Mouse (Mus musculus) WW6 (cell line): ENCODE data around the gene Dtd1.

ENCODE experiments used
- DNase-seq: peaks from one replicate; pipeline ENCODE4 v3.0.0-alpha.2; 2013; ENCODE audit warnings: low read depth, low spot score

Dtd1 gene

GRCm38 (mm10) chr2:144715211-144715768 is 115.6 kb downstream of the Dtd1 start:
- DNase-seq: peak; percentile 48

DNA sequence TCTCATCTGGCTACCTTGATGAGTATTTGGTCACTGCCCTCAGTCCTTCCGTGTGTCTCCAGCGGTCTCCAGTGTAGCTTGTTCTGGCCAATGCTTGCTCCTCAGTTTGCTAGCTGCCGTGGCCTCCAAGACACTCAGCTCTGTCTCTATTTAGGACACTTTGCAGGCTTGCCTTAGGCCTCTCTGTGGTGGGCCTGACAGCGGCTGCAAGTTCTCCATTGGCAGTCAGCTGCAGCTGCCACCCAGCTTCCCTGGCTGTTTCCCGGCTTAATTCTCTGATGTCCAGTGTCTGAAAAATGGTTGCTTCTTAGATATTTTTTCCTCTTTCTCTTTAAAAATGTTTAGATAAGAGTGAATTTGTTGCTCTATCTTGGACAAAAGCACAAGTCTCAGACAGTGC is 116.6 kb downstream of the Dtd1 start:
- DNase-seq: no peak

DNA sequence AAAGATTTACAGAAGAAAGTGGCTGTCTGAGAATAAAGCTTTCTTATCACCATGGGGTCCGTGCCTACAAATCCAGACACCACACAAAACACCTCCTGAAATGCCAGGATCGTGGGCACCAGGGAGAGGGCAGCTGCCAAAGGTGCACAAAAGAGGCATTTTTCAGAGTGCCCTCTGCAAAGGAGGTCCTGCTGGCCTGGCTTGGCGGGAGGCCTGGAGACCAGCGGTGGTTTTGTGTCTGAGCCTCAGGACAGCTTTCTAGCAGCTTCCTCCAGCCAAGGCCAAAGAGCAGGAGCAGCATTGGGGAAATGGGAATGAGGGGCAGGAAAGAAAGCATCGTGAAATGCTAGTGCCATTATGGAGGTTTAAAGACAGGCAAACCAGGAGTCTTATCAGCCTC is 118.6 kb downstream of the Dtd1 start:
- no peak for DNase-seq

GRCm38 (mm10) chr2:144719294-144719693 is 119.6 kb downstream of the Dtd1 start:
- DNase-seq: no peak

GRCm38 (mm10) chr2:144719718-144720117 is 120.0 kb downstream of the Dtd1 start:
- no peak for DNase-seq

DNA sequence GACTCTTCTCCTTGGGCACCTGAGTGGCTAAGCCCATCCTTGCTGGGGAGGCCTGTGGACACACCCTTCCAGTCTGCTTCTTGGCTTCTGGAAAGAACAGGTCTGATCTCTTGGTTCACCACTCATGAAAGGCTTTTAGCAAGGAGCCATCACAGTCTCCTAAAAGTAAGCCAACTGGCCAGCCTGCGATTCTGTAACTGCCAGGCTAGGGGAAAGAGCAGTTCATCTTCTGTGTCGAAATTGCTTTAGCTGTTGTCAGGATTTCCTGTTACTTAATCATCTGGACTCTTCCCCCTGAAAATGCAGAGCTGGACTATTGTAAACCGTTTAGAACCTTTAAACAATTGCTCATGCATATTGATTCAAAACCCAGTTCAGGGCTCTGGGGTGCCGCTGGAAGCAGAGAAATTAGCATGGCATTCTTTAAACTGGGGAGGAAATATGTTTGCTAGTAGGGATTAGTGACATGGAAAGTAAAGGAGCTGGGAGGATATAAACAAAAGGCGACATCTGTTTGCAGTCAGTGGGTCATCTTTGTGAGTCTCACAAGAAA is 120.8 kb downstream of the Dtd1 start:
- DNase-seq: no peak

GRCm38 (mm10) chr2:144724679-144725078 is 125.0 kb downstream of the Dtd1 start:
- DNase-seq: no peak

GRCm38 (mm10) chr2:144727136-144727535 is 127.4 kb downstream of the Dtd1 start:
- DNase-seq: no peak

DNA sequence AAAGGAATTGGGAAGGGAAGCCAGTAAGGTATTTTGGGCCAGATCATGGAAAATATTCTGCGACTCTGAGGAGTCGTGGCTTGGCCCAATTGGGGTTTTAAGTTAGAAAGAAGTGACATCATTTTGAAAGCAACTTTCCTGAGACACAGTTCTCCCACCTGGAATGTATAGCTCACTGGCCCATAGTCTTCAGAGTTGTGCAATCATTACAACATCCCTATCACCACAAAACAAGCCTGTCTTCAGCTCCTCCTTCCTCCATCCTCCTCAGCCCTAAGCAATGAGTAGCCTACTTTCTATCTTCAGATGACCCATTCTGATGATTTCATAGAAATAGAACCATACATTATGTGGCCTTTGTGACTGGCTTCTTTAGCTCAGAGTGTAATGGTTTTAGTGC is 130.1 kb downstream of the Dtd1 start:
- no peak for DNase-seq

DNA sequence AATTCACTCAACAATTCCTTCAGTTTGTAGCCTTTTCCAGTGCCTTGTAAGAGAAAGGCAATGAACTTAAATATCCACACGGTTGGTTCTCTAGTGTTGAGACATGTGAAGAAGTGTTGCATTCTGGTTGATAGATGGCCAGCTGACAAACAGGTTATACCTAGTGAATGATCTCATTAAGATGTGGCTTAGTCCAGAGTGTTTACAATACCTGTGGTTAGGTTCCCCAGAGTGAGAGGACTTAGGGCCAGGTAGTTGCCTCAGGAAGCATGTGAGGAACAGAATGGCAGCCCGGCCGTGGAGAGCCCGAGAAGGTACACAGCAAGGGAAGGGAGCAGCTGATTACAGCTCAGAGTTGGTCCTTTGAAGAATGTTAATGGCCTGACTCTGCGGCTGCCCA is 138.5 kb downstream of the Dtd1 start:
- DNase-seq: no peak

- DNase-seq: no peak
These were observed 138.9 kb downstream of the Dtd1 start for GRCm38 (mm10) chr2:144738576-144738975.

DNA sequence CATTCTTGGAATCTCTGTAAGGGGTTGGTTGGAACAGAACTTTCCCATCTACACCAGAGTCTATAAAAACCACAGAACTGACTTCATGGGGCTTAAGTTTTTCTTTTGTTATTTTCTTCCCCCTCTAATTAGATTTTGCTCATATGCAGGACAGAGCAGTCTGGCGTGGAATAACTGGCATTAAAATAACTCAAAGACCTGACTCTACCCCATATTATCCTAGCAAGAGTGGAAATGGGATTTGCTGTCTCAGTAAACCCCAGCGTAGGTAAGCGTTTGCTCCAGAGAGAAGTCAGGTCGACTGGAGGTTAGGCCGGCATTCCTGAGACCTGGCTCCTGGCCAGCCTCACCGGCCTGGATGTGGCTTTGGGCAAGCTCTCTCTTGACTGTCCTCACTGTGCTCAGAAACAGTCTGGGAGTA is 140.9 kb downstream of the Dtd1 start:
- no peak for DNase-seq

DNA sequence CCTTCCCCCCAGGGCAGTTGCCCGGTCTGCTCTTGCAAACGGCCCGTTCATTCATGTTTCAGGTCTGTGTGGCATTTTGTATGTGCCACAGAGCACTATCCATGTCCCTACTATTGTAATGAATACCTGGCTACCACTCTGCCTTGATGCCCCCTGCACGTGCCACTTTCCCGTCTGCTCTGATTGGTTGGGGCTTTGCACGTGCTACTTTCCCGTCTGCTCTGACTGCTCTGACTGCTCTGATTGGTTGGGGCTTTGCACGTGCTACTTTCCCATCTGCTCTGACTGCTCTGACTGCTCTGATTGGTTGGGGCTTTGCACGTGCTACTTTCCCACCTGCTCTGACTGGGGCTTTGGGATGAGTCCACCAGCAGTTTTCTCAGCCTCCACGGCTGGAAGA is 142.3 kb downstream of the Dtd1 start:
- DNase-seq: no peak

DNA sequence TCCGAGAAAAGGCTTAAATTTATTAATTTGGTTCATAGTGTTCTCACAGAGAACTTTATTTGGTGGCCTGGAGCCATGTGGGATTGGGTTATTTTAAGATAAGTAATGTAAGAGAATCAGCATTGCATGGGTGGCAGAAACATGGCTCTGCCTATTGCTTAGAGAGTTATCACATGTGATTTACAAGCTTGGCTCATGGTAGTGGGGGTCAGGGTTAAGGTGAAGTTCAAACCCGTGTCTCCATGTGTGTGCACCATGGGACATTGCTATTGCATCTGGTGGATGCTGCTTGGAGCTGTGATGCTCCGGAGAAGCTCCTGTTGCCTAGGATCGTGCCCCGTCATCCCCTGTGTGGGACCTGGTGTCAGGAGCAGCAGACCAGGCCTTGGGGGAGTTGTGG is 143.6 kb downstream of the Dtd1 start:
- DNase-seq: no peak

- no peak for DNase-seq
These were observed 145.6 kb downstream of the Dtd1 start for GRCm38 (mm10) chr2:144745266-144745665.

DNA sequence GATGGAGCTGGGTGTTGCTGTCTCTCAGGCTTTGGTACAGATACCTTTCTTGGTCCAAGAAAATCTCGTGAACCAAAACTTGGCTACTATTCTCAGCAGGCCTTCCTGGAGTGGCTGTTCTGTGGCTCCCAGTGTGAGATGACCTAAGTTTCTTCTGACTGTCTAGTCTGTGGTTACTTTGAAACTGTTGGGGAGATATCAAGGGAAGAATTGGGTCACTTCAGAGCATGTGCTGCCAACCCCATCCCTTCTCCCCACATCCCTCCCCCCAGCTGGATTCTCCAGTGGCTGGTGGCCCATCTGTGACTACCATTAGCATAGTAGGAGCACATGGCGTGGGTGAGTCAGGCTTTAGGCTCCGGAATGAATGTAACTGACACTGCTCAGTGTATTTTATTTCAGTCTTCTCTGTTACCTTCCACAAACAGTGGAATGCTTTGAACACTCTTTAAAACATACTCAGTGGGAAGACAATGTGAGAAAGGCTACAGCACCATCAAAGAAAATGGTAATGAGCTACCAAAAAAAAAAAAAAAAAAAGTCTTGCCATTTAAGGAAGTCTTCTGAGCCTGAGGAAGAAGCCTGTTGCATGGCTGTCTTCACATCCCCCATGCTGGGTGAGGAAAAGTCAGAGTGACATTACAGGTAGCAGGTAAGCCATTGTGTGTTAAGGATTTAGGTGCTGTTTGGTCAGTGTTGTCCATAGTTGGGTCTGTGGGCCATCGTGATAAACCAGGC is 146.5 kb downstream of the Dtd1 start:
- no peak for DNase-seq

GRCm38 (mm10) chr2:144753604-144754003 is 153.9 kb downstream of the Dtd1 start:
- no peak for DNase-seq

DNA sequence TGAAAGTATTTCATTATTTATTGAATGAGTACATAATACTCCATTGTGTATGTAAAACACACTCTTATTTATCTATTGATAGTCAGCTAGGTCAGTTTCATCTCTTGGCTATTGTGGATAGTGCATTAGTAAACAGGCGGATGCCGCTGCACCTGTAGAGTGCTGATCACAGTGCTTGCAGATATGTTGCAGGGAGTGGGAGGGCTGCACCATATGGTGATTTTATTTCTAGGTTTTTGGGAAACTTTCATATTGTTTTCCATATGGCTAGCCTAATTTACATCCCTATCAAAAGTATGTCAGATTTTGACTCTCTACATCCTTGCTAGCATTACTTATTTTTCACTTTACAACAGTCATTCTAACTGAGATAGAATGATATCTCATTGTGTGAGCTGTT is 155.3 kb downstream of the Dtd1 start:
- DNase-seq: no peak

GRCm38 (mm10) chr2:144760666-144761065 is 161.0 kb downstream of the Dtd1 start:
- DNase-seq: no peak

GRCm38 (mm10) chr2:144763706-144764105 is 164.0 kb downstream of the Dtd1 start:
- no peak for DNase-seq

DNA sequence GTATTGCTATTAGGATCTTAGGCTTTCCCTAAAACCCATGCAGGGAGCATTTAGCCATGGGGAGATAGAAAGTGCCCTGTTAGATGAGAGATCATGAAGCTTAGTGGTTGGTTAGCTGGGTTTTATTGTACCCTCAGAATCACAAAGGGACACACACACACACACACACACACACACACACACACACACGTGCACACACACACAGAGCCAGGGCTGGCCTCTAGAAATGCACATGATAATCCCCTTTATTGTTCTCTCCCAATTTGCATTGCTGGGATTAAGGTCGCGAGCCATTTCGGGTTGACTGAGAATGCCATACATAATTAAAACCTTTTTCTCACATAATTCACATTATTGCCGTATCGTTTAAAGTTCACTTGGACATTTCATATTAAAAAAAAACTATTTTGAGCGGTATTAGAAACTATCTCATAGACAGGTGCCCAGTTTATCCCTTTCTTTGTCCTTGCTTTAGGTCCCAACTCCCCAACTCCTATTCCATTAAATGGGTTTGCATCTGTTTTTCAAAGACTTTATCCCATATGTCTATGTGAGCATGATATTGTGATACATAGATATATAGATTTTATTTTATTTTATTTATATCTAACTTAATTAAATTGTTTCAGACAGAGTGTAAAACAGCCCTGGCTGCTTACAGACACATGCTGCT is 164.6 kb downstream of the Dtd1 start:
- no peak for DNase-seq

DNA sequence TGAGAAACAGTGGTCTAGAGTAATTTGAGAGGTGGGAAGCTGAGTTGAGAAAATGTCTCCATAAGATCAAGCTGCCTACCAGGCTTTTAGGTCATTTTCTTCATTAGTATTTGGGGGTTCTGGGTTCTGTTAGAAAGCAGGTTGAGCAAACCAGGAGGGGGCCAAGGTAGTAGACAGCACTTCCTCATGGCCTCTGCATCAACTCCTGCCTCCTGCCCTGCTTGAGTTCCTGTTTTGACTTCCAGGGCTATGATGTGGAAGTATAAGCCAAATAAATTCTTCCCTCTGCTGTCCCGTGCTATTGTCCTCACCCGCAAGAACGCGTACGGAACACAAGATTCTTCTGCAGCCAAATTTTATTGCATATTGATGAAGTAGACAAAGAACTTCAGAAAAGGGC is 165.5 kb downstream of the Dtd1 start:
- DNase-seq: no peak
